Mouse (Mus musculus) limb, embryonic 12.5 days (tissue): Measurements from ENCODE around the gene Ost4. TPM values are rescaled to one million over a fixed set of nuclear protein-coding genes. Genes with fewer than 3 reads are reported as not detected.

Experiments
- ATAC-seq: fragments of 200-750 bp; cut with Nextera tagmentation; 2 replicates; pipeline ENCODE4 v1.8.0; 2017; ENCODE audit warnings: low read depth, moderate TSS enrichment; ENCODE audit not compliant: insufficient number of reproducible peaks, insufficient read depth, low FRiP score, low TSS enrichment
- H3K27ac ChIP-seq: fragments of 300-500 bp; sonication (generic); 2 replicates; pipeline ENCODE4 v1.5.1; 2016; ENCODE audit warnings: mild to moderate bottlenecking, moderate library complexity
- H3K27me3 ChIP-seq: fragments of 300-500 bp; sonication (generic); 2 replicates; pipeline ENCODE4 v1.6.1; 2016; ENCODE audit warnings: mild to moderate bottlenecking, moderate library complexity
- H3K36me3 ChIP-seq: fragments of 300-500 bp; sonication (generic); 2 replicates; pipeline ENCODE4 v1.6.1; 2016; ENCODE audit warnings: mild to moderate bottlenecking, moderate library complexity
- H3K4me1 ChIP-seq: fragments of 300-500 bp; sonication (generic); replicated peaks from 2 replicates; pipeline ENCODE4 v1.6.1; 2016
- H3K4me2 ChIP-seq: fragments of 300-500 bp; sonication (generic); 2 replicates; pipeline ENCODE4 v1.6.1; 2016; ENCODE audit warnings: mild to moderate bottlenecking, moderate library complexity
- H3K4me3 ChIP-seq: fragments of 300-500 bp; sonication (generic); replicated peaks from 2 replicates; pipeline ENCODE4 v1.5.1; 2016; ENCODE audit warnings: mild to moderate bottlenecking
- H3K9ac ChIP-seq: fragments of 300-500 bp; sonication (generic); replicated peaks from 2 replicates; pipeline ENCODE4 v1.6.1; 2016; ENCODE audit warnings: mild to moderate bottlenecking, moderate library complexity
- H3K9me3 ChIP-seq: fragments of 300-500 bp; sonication (generic); 2 replicates; pipeline ENCODE4 v1.6.1; 2016; ENCODE audit warnings: mild to moderate bottlenecking, moderate library complexity
- WGBS: fragments of 180-500 bp; shearing (Covaris S2); methylation state at CpG from one replicate; pipeline ENCODE4 v1.1.7; 2016; 5-methylcytosine and 5-hydroxymethylcytosine counted together
- polyA plus RNA-seq: library from polyadenylated mRNA; unstranded; fragments of >200 nt; fragmentation: Nextera tagmentation; extraction: Ambion mirVana; gene quantifications from 2 replicates; pipeline ENCODE4 v1.2.1, GENCODE M21; 2016

Ost4 gene
- polyA plus RNA-seq, 1 experiment from 2014 or later: 351 TPM

DNA sequence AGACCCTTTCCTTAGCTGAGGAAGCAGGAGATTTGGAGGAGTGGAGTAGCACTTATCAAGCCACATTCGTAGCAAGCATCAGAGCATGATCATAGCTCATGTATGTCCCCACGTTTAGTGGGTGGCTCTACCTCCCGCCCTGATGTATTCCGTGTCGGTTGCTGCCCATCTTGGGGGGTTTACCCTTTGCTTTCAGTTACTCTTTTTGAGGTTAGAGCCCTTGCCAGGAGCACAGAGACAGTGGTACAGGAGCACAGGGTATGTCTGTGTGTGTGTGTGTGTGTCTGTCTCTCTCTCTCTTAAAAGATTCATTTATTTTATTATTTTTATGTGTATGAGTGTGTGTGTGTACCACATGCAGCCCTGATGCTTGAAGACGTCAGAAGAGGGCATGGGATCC lies 15.5 kb upstream of the Ost4 start:
- WGBS: 88% methylated on average over 6 of the region's 6 CpGs
- Histone ChIP-seq H3K4me2 (no peak overlapping the region; the same call in 1 of the 2 replicates), H3K36me3 (peaks cover 31% of the 10 kb centered on the region), H3K4me1 (peaks cover 45% of the 10 kb centered on the region), H3K9me3 (no peaks in the 10 kb centered on the region), H3K27ac (no peak overlapping the region), H3K4me3 (no peak overlapping the region), H3K27me3 (no peaks in the 10 kb centered on the region), H3K9ac (no peak overlapping the region)
- no peak for ATAC-seq

GRCm38 (mm10) chr5:30922581-30923041 lies 15.0 kb upstream of the Ost4 start:
- Histone ChIP-seq H3K9ac (0 out of 2 replicates have a peak overlapping the region, but pooled peaks have one; percentile 59), H3K4me2 (peak overlapping the region; percentile 77), H3K36me3 (peaks cover 37% of the 10 kb centered on the region), H3K27me3 (no peaks in the 10 kb centered on the region), H3K4me1 (peaks cover 49% of the 10 kb centered on the region), H3K27ac (peak overlapping the region; percentile 91), H3K4me3 (peak overlapping the region; percentile 46; the same call in 1 of the 2 replicates), H3K9me3 (no peaks in the 10 kb centered on the region)
- WGBS: 74% methylated on average over 10 of the region's 10 CpGs
- no peak for ATAC-seq

DNA sequence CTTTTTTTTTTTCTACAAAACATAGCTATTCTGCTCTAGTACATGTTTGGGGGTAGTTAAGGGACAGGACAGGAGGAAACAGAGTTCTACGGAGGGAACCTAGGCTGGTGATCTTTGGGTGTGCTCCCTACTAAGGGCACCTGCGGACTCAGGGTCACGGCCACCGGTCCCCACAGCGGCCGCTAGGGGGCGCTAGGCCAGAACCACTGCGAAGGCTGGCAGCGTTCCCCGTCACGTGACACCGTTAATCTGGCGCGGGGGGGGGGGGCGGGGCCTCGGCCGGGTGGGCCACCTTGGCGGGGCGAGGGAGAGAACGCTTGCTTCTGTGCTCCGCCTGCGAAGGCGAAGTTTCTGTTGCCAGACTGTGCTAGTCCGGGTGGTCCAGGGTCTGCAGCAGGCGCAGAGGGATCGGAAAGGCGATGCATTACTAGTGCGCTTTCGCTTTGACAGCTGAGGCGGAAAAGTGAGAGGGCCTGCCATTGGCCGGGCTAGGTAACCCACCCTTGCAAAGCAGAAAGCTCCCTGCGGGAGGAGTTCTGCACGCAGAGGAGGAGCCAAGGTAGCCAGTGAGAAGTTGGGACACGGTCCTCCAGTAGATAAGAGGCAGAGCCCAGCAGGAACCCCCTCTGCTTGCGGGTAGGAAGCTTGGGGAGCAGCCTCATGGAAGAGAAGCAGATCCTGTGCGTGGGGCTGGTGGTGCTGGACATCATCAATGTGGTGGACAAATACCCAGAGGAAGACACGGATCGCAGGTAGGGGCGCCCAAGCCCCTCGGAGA lies 13.9 kb upstream of the Ost4 start, which contains the start of gene Khk:
Gene Khk, plus strand, starts transcription at position 176 of the 778 bp plus-strand sequence.
- H3K27me3 ChIP-seq: no peaks in the 10 kb centered on the region
- WGBS: 1% methylated on average over 40 of the region's 40 CpGs
- H3K9me3 ChIP-seq: no peaks in the 10 kb centered on the region
- ATAC-seq: peak; percentile 85
- H3K27ac ChIP-seq: peak within 1 kb of the TSS; percentile 91
- peak within 1 kb of the TSS; percentile 59 for H3K9ac ChIP-seq
- peak within 1 kb of the TSS; percentile 77 for H3K4me2 ChIP-seq
- H3K4me3 ChIP-seq: peak within 1 kb of the TSS; percentile 46
- peaks cover 47% of the 10 kb centered on the region for H3K36me3 ChIP-seq
- H3K4me1 ChIP-seq: peaks cover 55% of the 10 kb centered on the region

DNA sequence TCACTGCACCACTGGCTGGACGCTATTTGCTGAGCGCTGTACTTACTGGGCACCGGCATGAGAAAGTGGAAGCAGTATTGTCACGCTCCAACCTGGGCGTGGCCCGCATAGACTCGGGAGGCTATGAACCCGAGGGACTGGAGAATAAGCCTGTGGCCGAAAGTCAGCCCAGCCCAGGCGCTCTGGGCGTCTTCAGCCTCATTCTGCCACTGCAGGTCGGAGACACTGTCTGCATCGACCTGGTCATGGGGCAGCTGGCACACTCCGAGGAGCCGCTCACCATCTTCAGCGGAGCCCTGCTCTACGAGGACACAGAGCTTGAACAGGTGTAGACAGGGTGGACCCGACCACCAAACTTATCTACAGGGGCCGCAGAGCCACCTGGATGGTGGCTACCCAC lies 13.0 kb upstream of the Ost4 start:
- H3K9me3 ChIP-seq: no peaks in the 10 kb centered on the region
- 68% methylated on average over 19 of the region's 19 CpGs for WGBS
- H3K4me1 ChIP-seq: peaks cover 60% of the 10 kb centered on the region
- no peak overlapping the region for H3K9ac ChIP-seq
- peak; percentile 7; the same call in 1 of the 2 replicates for ATAC-seq
- 0 out of 2 replicates have a peak overlapping the region, but pooled peaks have one; percentile 46 for H3K4me3 ChIP-seq
- H3K27ac ChIP-seq: peak overlapping the region; percentile 64; the same call in 1 of the 2 replicates
- no peak overlapping the region; the same call in 1 of the 2 replicates for H3K4me2 ChIP-seq
- peaks cover 47% of the 10 kb centered on the region for H3K36me3 ChIP-seq
- no peaks in the 10 kb centered on the region for H3K27me3 ChIP-seq

- Histone ChIP-seq H3K9ac (no peak overlapping the region), H3K27ac (peak overlapping the region; percentile 64), H3K4me1 (peaks cover 66% of the 10 kb centered on the region), H3K4me2 (no peak overlapping the region; the same call in 1 of the 2 replicates), H3K9me3 (no peaks in the 10 kb centered on the region), H3K27me3 (no peaks in the 10 kb centered on the region), H3K4me3 (no peak overlapping the region; the same call in 1 of the 2 replicates), H3K36me3 (peaks cover 47% of the 10 kb centered on the region)
- no peak for ATAC-seq
- 72% methylated on average over 11 of the region's 11 CpGs for WGBS
These were observed 12.4 kb upstream of the Ost4 start for GRCm38 (mm10) chr5:30919831-30920614.

DNA sequence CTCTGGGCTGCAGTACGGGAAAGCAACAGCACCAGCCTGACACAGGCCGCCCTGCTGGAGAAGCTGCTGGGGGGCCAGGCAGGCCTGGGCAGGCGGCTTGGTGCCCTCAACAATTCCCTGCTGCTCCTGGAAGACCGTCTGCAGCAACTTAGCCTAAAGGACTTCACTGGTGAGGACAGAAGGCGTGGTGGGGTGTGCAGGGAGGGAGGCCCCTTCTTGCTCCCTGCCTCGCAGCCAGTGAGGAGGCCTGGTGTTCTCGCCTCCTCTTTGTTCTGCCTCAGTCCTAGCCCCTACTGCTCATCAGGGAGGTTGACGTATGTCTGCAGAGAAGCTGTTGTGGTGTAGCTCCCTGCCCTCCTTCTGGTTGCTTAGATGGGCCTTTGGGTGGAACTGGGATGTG lies 11.1 kb upstream of the Ost4 start:
- peak overlapping the region; percentile 42; the same call in 1 of the 2 replicates for H3K9ac ChIP-seq
- no peak overlapping the region for H3K4me2 ChIP-seq
- no peaks in the 10 kb centered on the region for H3K9me3 ChIP-seq
- peak overlapping the region; percentile 23; the same call in 1 of the 2 replicates for H3K27ac ChIP-seq
- peaks cover 47% of the 10 kb centered on the region for H3K36me3 ChIP-seq
- WGBS: 77% methylated on average over 8 of the region's 8 CpGs
- no peaks in the 10 kb centered on the region for H3K27me3 ChIP-seq
- peaks cover 74% of the 10 kb centered on the region for H3K4me1 ChIP-seq
- H3K4me3 ChIP-seq: no peak overlapping the region
- ATAC-seq: no peak

DNA sequence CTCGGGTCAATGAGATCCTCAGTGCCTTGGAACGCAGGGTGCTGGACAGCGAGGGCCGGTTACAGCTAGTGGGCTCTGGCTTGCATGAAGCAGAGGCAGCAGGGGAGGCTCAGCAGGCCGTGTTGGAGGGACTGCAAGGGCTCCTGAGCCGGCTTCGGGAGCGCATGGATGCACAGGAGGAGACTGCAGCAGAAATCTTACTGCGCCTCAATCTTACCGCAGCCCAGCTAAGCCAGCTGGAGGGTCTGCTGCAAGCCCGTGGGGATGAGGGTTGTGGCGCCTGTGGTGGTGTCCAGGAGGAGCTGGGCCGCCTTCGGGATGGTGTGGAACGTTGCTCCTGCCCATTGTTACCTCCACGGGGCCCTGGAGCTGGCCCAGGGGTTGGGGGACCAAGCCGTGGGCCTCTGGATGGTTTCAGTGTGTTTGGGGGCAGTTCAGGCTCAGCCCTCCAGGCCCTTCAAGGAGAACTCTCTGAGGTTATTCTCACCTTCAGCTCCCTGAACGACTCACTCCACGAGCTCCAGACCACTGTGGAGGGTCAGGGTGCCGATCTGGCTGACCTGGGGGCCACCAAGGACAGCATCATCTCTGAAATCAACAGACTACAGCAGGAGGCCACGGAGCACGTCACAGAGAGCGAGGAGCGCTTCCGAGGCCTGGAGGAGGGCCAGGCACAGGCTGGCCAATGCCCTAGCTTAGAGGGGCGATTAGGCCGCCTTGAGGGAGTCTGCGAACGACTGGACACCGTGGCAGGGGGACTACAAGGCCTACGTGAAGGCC lies 10.5 kb upstream of the Ost4 start:
- H3K9ac ChIP-seq: peak overlapping the region; percentile 42; the same call in 1 of the 2 replicates
- no peak for ATAC-seq
- H3K4me3 ChIP-seq: no peak overlapping the region
- H3K4me1 ChIP-seq: peaks cover 75% of the 10 kb centered on the region
- H3K27me3 ChIP-seq: no peaks in the 10 kb centered on the region
- no peaks in the 10 kb centered on the region for H3K9me3 ChIP-seq
- H3K36me3 ChIP-seq: peaks cover 47% of the 10 kb centered on the region
- no peak overlapping the region for H3K4me2 ChIP-seq
- WGBS: 87% methylated on average over 31 of the region's 31 CpGs
- peak overlapping the region; percentile 35; the same call in 1 of the 2 replicates for H3K27ac ChIP-seq

DNA sequence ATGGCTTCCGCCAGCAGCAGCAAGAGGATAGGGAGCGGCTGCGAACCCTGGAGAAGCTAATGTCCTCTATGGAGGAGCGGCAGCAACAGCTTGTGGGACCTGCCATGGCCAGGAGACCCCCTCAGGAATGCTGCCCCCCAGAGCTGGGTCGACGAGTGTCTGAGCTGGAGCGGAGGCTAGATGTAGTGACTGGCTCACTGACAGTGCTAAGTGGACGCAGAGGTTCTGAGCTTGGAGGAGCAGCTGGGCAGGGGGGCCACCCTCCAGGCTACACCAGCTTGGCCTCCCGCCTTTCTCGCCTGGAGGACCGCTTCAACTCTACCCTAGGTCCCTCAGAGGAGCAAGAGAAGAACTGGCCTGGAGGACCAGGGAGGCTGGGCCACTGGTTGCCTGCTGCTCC lies 9.8 kb upstream of the Ost4 start:
- ATAC-seq: no peak

DNA sequence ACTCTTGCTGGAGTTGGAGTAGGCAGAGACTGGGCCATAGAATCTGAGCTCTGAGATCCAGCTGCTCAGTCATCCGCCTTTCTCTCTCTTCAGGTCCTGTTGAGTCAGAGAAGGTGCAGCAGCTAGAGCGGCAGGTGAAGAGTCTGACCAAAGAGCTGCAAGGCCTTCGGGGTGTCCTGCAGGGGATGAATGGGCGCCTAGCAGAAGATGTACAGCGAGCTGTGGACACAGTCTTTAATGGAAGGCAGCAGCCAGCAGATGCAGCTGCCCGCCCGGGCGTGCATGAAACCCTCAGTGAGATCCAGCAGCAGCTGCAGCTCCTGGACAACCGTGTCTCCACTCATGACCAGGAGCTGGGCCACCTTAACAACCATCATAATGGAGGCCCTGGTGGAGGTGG lies 9.3 kb upstream of the Ost4 start:
- Histone ChIP-seq H3K36me3 (peaks cover 47% of the 10 kb centered on the region), H3K4me1 (peaks cover 75% of the 10 kb centered on the region), H3K27me3 (no peaks in the 10 kb centered on the region), H3K4me2 (no peak overlapping the region), H3K4me3 (0 out of 2 replicates have a peak overlapping the region, but pooled peaks have one; percentile 1), H3K27ac (no peak overlapping the region), H3K9me3 (no peaks in the 10 kb centered on the region), H3K9ac (no peak overlapping the region)
- no peak for ATAC-seq
- WGBS: 92% methylated on average over 9 of the region's 9 CpGs

More for the DNA sequence above, 9.8 kb upstream of the Ost4 start:
- Histone ChIP-seq H3K9ac (no peak overlapping the region), H3K27me3 (no peaks in the 10 kb centered on the region), H3K27ac (peak overlapping the region; percentile 35; the same call in 1 of the 2 replicates), H3K36me3 (peaks cover 47% of the 10 kb centered on the region), H3K4me2 (no peak overlapping the region), H3K4me1 (peaks cover 75% of the 10 kb centered on the region), H3K9me3 (no peaks in the 10 kb centered on the region), H3K4me3 (0 out of 2 replicates have a peak overlapping the region, but pooled peaks have one; percentile 1)
- WGBS: 84% methylated on average over 11 of the region's 11 CpGs

GRCm38 (mm10) chr5:30915974-30916433 lies 8.4 kb upstream of the Ost4 start:
- 12% methylated on average over 7 of the region's 7 CpGs for WGBS

More at GRCm38 (mm10) chr5:30915974-30916433, 8.4 kb upstream of the Ost4 start:
- Histone ChIP-seq H3K9ac (peak overlapping the region; percentile 79), H3K4me1 (peaks cover 79% of the 10 kb centered on the region), H3K36me3 (peaks cover 45% of the 10 kb centered on the region), H3K4me2 (peak overlapping the region; percentile 98), H3K9me3 (no peaks in the 10 kb centered on the region), H3K27me3 (no peaks in the 10 kb centered on the region), H3K27ac (peak overlapping the region; percentile 99; the same call in 1 of the 2 replicates), H3K4me3 (peak overlapping the region; percentile 59)
- ATAC-seq: no peak
